Mouse (Mus musculus): ENCODE measurements around the gene Slc39a1.

Gene Slc39a1

DNA sequence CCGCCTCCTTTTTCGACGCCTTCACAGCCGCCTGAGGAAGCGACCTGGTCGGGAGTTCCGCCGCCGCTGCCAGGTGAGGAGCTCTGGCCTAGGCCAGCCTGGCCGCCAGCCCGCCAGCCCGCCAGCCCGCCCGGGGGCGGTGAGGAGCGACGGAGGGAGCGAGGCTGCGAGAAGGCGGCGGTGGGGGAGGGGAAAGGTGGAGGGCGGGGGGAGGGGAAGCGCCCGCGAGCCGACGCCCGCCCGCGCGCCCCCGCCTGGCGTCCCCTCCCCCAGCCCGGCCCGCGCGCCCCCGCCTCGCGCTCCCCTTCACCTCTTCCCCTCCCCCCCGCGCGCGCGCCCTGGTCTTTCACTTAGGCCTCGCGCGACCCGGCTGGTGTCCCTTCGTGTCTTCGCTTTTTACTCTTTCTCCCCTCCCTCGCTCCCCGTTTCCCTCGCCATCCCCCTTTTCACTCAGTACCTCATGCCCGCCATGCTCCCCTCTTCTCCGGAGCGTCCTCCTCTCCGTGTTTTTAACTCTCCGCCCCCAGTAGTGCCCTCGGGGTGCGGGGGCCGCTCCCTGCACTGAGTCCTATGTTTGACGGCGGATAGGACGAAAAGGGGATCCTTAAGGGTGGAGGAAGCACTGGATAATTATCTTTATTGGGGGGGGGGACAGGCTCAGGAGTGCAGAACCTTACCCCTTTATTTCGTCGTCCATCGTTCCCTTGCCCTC lies 45.5 kb downstream of the Slc39a1 start:
- in situ Hi-C loops (cut with MboI; ENCODE audit: low sequenced_read_pairs) = no loop called here

DNA sequence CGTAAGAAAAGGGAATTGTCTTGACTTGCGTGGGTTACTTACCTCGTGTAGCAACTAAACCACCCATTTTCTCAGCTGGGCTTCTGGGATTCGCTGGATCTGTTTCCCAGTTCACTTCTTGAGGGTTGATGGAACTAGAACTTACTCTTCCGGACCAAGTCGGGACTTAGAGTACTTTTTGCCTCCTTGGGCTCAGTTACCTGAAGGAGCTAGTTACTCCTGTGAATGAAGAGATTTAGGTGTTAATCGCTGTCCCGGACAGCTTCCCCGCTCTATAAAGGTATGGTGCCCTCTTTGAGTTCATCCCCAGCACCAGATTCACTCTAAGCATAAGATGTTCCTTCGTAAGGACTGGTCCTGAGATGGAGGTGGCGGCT lies 46.1 kb downstream of the Slc39a1 start:
- in situ Hi-C loops (cut with MboI; ENCODE audit: low sequenced_read_pairs) = no loop called here

DNA sequence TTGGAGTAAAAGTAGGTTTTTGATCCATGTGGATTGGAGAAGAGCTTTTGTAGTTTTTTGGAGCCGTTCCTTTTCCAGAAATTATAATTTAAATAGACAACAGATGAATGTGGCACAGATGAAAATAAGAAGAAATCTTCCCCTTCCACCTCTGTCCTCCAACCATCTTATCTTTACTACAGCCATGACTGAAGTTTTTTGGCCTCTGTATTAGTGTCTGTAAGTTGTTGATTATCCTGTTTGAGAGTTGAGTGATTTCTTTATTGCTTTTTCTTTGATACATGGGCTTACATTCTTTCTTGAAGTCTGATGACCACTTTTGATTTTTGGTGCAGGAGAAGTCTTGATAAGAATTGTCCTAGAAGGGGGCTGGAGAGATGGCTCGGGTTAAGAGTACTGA lies 46.7 kb downstream of the Slc39a1 start:
- in situ Hi-C loops (cut with MboI; ENCODE audit: low sequenced_read_pairs) = no loop called here
